ENCODE assay signal across 12 mouse cellular contexts in genomic region chr13:108453064-108453919, GRCm38 (mm10). TPM values are rescaled to one million over a fixed set of nuclear protein-coding genes. Genes with fewer than 3 reads are reported as not detected.
DNase-seq lines count a peak whose midpoint lies in the region; ATAC-seq and TF ChIP-seq lines count a peak whose summit lies in the region.
"Had no signal": no experiment of that assay in that cellular context is flagged by ENCODE, and none has a peak within 500 bp of the region (broad histone marks: within the 10 kb centered on the region; RNA-seq: fewer than 3 reads in every experiment).

No protein-coding gene starts in this region.

- H3K79me2 ChIP-seq in liver, adult 2 months (ENCODE audit: control insufficient read depth, insufficient read depth, low read length), result no peaks in the 10 kb centered on the region

- H3K4me2 ChIP-seq in intestine, embryonic 16.5 days (ENCODE audit: low read depth, low read length), result no peak overlapping the region
- H3K4me2 ChIP-seq in stomach, embryonic 16.5 days (ENCODE audit: low read depth, low read length), result no peak overlapping the region
- H3K4me2 ChIP-seq in hindbrain, embryonic 16.5 days (ENCODE audit: low read length), result no peak overlapping the region

- peak; percentile 30 for DNase-seq in liver, adult 2 months (ENCODE audit: extremely low read depth, low read depth, low spot score)
- no peak for DNase-seq in liver
- no peak for DNase-seq in cerebellum, adult 9-10 months
- DNase-seq in gastrocnemius, adult 18-20 months (ENCODE audit: low spot score), result no peak
- DNase-seq: adrenal gland, adult 2 months; cerebellum, adult 18-20 months; left cerebral cortex, postnatal 4 days had no signal

- H3K9ac ChIP-seq in liver, adult 2 months (ENCODE audit: low read depth, low read length), result no peak overlapping the region
- H3K9ac ChIP-seq in intestine, embryonic 16.5 days (ENCODE audit: low read depth, low read length), result no peak overlapping the region
- H3K9ac ChIP-seq in stomach, embryonic 16.5 days (ENCODE audit: low read length), result no peak overlapping the region
- no peak overlapping the region for H3K9ac ChIP-seq in hindbrain, embryonic 16.5 days (ENCODE audit: low read depth, low read length)

- no peak for TF ChIP-seq CTCF in liver, adult 2 months (IDR thresholded peaks at IDR 0.05; ENCODE audit: low read depth, low read length)

- H3K4me3 ChIP-seq in liver, adult 2 months (ENCODE audit: insufficient read depth, low read depth, low read length), result no peak overlapping the region
- H3K4me3 ChIP-seq in intestine, embryonic 16.5 days (ENCODE audit: low read length), result no peak overlapping the region
- H3K4me3 ChIP-seq in stomach, embryonic 16.5 days (replicated peaks; ENCODE audit: low read length), result no peak overlapping the region
- H3K4me3 ChIP-seq in hindbrain, embryonic 16.5 days (ENCODE audit: low read length), result no peak overlapping the region

- H3K27ac ChIP-seq in liver, adult 2 months (replicated peaks; ENCODE audit: insufficient read depth, low read depth, low read length), result no peak overlapping the region
- peak overlapping the region; percentile 21 for H3K27ac ChIP-seq in intestine, embryonic 16.5 days (ENCODE audit: low read length)
- H3K27ac ChIP-seq in stomach, embryonic 16.5 days (ENCODE audit: low read length), result peak overlapping the region; percentile 70; the same call in 1 of the 2 replicates
- no peak overlapping the region for H3K27ac ChIP-seq in hindbrain, embryonic 16.5 days (ENCODE audit: low read depth, low read length)

- no peaks in the 10 kb centered on the region for H3K9me3 ChIP-seq in intestine, embryonic 16.5 days (ENCODE audit: control insufficient read depth, low read length)
- H3K9me3 ChIP-seq in stomach, embryonic 16.5 days (replicated peaks; ENCODE audit: control insufficient read depth, low read length), result no peaks in the 10 kb centered on the region
- H3K9me3 ChIP-seq in hindbrain, embryonic 16.5 days (ENCODE audit: control insufficient read depth, low read length), result no peaks in the 10 kb centered on the region

- TF ChIP-seq POLR2A in liver, adult 2 months (IDR thresholded peaks at IDR 0.05; ENCODE audit: extremely low read depth, insufficient read depth, low read length), result no peak

- no peaks in the 10 kb centered on the region for H3K36me3 ChIP-seq in liver, adult 2 months (ENCODE audit: control insufficient read depth, insufficient read depth, low read length)
- H3K36me3 ChIP-seq in intestine, embryonic 16.5 days (ENCODE audit: control insufficient read depth, insufficient read depth, low read length), result no peaks in the 10 kb centered on the region
- H3K36me3 ChIP-seq in stomach, embryonic 16.5 days (ENCODE audit: control insufficient read depth, insufficient read depth, low read length), result no peaks in the 10 kb centered on the region
- H3K36me3 ChIP-seq in hindbrain, embryonic 16.5 days (ENCODE audit: control insufficient read depth, insufficient read depth, low read length), result no peaks in the 10 kb centered on the region

- ATAC-seq in granulocyte monocyte progenitor cell, adult 5-6 weeks (replicated peaks; ENCODE audit: poor library complexity, severe bottlenecking), result peak; percentile 62
- ATAC-seq in intestine, embryonic 16.5 days, result peak; percentile 93
- ATAC-seq in stomach, embryonic 16.5 days (ENCODE audit: insufficient read depth, low FRiP score), result peak; percentile 90
- no peak for ATAC-seq in hindbrain, embryonic 16.5 days
- ATAC-seq: inflammation-experienced regulatory T-cells, adult 6 months had no signal

- WGBS in liver, adult 2 months, result 57% methylated on average over 6 of the region's 6 CpGs
- 63% methylated on average over 6 of the region's 6 CpGs for WGBS in intestine, embryonic 16.5 days
- WGBS in stomach, embryonic 16.5 days, result 61% methylated on average over 6 of the region's 6 CpGs
- 78% methylated on average over 6 of the region's 6 CpGs for WGBS in hindbrain, embryonic 16.5 days

- H3K27me3 ChIP-seq in liver, adult 2 months (ENCODE audit: control insufficient read depth, insufficient read depth, low read length), result no peaks in the 10 kb centered on the region
- H3K27me3 ChIP-seq in intestine, embryonic 16.5 days (replicated peaks; ENCODE audit: control insufficient read depth, insufficient read depth, low read length), result no peaks in the 10 kb centered on the region
- H3K27me3 ChIP-seq in stomach, embryonic 16.5 days (ENCODE audit: control insufficient read depth, insufficient read depth, low read length), result no peaks in the 10 kb centered on the region
- no peaks in the 10 kb centered on the region for H3K27me3 ChIP-seq in hindbrain, embryonic 16.5 days (replicated peaks; ENCODE audit: control insufficient read depth, insufficient read depth, low read length)

- peaks cover 5% of the 10 kb centered on the region for H3K4me1 ChIP-seq in liver, adult 2 months (ENCODE audit: control insufficient read depth, insufficient read depth, low read length)
- peaks cover 11% of the 10 kb centered on the region for H3K4me1 ChIP-seq in intestine, embryonic 16.5 days (ENCODE audit: control insufficient read depth, insufficient read depth, low read length)
- peaks cover 8% of the 10 kb centered on the region; the same call in 1 of the 2 replicates for H3K4me1 ChIP-seq in stomach, embryonic 16.5 days (ENCODE audit: control insufficient read depth, insufficient read depth, low read length)
- H3K4me1 ChIP-seq in hindbrain, embryonic 16.5 days (ENCODE audit: control insufficient read depth, insufficient read depth, low read depth, low read length), result no peaks in the 10 kb centered on the region

RNA-seq across cellular contexts. Expression of gene Pde4d, which starts 3.5 kb away (rescaled TPM):
- 12.9 and 13.6 TPM in 2 replicates for total RNA-seq in liver, adult 2 months (2014; rRNA removed)
- polyA plus RNA-seq in liver, adult 2 months (2012; rRNA removed), result 2.3 and 2.6 TPM in 2 replicates
- total RNA-seq in granulocyte monocyte progenitor cell, adult 5-6 weeks (2014; fragmentation: Nextera tagmentation), result 49.8 and 63.2 TPM in 2 replicates
- 33.5 and 38.3 TPM in 2 replicates for total RNA-seq in granulocyte monocyte progenitor cell, adult 5-6 weeks (2017)
- 23.5 and 25.3 TPM in 2 replicates for polyA plus RNA-seq in intestine, embryonic 16.5 days (2015; fragmentation: Nextera tagmentation; extraction: Ambion mirVana)
- 19.5 and 22.1 TPM in 2 replicates for polyA plus RNA-seq in stomach, embryonic 16.5 days (2015; fragmentation: Nextera tagmentation; extraction: Ambion mirVana)
- 100 to 1,000 TPM; 284 to 289 TPM for total RNA-seq in gastrocnemius, adult 18-20 months (2021)
- 18.5 and 18.9 TPM in 2 replicates for polyA plus RNA-seq in hindbrain, embryonic 16.5 days (2015; fragmentation: Nextera tagmentation; extraction: Ambion mirVana)

Comparison
In these comparisons a context has a peak if more than half of its experiments do, and no peak if none do; other contexts are left out.
1. H3K27ac ChIP-seq: peak in intestine, embryonic 16.5 days (single experiment) and stomach, embryonic 16.5 days (single experiment); none in liver, adult 2 months (single experiment) and hindbrain, embryonic 16.5 days (single experiment).